Mouse (Mus musculus): Measurements from ENCODE around the gene Fuca1. TPM values are rescaled to one million over a fixed set of nuclear protein-coding genes. Genes with fewer than 3 reads are reported as not detected.

Fuca1 gene
- polyA plus RNA-seq, 1 experiment = 41.7 TPM

- DNase-seq (ENCODE audit: low read depth) = no peak
- TF ChIP-seq CTCF (IDR thresholded peaks at IDR 0.05; ENCODE audit: borderline replicate concordance, extremely low read depth, insufficient read depth, insufficient read length) (no peak), POLR2A (IDR thresholded peaks at IDR 0.05; ENCODE audit: borderline replicate concordance, extremely low read depth, insufficient read depth, insufficient read length, poor library complexity, severe bottlenecking) (no peak)
Observed at GRCm38 (mm10) chr4:135879021-135879420, 41.5 kb upstream of the Fuca1 start.

GRCm38 (mm10) chr4:135880018-135880417 is 40.5 kb upstream of the Fuca1 start:
- no peak for TF ChIP-seq CTCF (IDR thresholded peaks at IDR 0.05; ENCODE audit: borderline replicate concordance, extremely low read depth, insufficient read depth, insufficient read length)
- TF ChIP-seq POLR2A (IDR thresholded peaks at IDR 0.05; ENCODE audit: borderline replicate concordance, extremely low read depth, insufficient read depth, insufficient read length, poor library complexity, severe bottlenecking) = no peak
- no peak for DNase-seq (ENCODE audit: low read depth)

DNA sequence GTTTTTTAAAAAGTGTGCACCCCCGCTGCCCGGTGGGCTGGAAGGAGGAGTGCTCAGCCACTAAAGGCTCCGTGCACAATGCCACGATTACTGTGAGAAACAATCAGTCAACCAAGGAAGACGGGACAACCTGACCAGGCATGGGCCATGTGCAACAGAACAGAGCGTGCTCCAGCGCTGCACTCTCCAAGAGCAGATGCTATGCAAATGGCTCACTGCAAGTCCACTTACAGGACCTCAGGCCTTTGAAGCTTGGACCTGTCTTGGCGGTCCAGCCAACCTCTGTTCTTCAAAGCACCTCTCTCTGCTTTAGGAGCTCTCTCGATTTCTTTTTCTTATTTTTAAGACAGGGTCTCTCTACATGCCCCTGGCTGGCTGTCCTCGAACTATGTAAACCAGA is 40.0 kb upstream of the Fuca1 start:
- TF ChIP-seq POLR2A (IDR thresholded peaks at IDR 0.05; ENCODE audit: borderline replicate concordance, extremely low read depth, insufficient read depth, insufficient read length, poor library complexity, severe bottlenecking) (no peak), CTCF (IDR thresholded peaks at IDR 0.05; ENCODE audit: borderline replicate concordance, extremely low read depth, insufficient read depth, insufficient read length) (no peak)
- no peak for DNase-seq (ENCODE audit: low read depth)

DNA sequence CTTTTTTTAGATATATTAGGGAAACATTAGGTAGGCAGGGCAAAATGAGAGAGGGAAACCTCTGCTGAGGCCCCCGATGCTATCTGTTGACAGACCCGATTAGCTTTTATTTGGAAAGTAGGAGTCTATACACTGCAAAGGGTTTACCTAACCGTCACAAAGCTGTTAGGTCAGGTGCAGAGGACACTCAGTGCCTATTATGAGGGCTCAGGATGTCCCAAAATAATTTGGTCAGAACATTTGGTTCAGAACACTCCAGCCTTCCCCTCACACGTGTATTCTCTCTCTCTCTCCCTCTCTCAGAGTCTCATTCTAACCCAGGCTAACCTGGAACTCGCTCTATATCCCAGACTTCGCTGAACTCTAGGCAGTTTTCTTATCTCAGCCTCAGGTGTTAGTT is 38.5 kb upstream of the Fuca1 start:
- DNase-seq (ENCODE audit: low read depth) = no peak
- no peak for TF ChIP-seq POLR2A (IDR thresholded peaks at IDR 0.05; ENCODE audit: borderline replicate concordance, extremely low read depth, insufficient read depth, insufficient read length, poor library complexity, severe bottlenecking)
- TF ChIP-seq CTCF (IDR thresholded peaks at IDR 0.05; ENCODE audit: borderline replicate concordance, extremely low read depth, insufficient read depth, insufficient read length) = no peak

DNA sequence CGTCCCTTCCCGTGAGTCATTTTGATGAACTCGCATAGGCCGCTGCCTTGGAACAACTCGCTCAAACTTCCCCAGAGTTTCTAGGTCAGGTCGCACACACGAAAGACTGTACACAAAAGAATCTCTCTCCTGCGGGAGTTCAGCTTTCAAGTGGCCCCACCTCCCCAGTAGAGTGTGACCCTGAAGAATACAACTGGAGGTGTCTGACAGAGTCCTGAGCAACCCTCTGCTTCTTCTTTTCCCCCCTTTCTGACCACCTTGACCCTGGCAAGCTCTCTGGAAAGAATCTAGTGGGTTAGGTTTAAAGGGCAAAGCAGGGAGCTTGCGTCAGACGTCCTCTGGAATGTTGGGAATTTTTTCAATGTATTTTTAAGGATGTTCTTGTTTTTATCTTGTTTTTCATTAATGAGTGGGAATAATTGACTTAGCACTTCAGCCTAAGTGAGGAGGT is 37.1 kb upstream of the Fuca1 start:
- DNase-seq (ENCODE audit: low read depth) = no peak
- no peak for TF ChIP-seq CTCF (IDR thresholded peaks at IDR 0.05; ENCODE audit: borderline replicate concordance, extremely low read depth, insufficient read depth, insufficient read length)
- no peak for TF ChIP-seq POLR2A (IDR thresholded peaks at IDR 0.05; ENCODE audit: borderline replicate concordance, extremely low read depth, insufficient read depth, insufficient read length, poor library complexity, severe bottlenecking)

DNA sequence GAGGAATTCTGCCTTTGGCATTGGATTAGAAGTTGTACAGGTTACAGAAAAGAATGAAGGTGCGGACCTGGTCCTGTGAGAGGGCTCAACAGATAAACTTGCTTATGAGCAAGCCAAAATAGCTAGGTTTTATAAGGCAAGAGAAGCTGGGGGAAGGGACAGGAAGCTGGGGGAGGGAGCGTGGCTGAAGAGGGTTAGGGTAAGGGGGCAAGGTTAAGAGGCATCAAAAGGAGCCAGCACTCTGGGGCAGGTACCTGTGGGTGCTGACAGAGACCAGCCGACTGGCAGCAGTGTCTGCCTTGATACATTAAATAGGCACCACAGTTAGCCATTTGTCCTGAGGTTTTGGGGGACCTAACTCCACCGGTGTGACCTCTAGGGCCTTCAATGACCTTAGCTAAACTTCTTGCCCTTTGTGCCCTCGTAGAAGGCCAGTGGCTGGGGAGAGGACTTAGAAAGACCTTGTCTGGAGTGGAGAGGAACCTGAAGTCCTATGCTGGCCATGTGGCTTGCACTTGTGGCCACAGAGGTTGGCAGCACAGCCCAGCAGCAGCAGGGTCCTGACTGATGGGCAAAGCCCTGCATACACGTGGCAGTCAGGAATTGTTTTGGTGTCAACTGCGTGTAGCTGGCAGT is 36.5 kb upstream of the Fuca1 start:
- DNase-seq (ENCODE audit: low read depth) = no peak
- TF ChIP-seq POLR2A (IDR thresholded peaks at IDR 0.05; ENCODE audit: borderline replicate concordance, extremely low read depth, insufficient read depth, insufficient read length, poor library complexity, severe bottlenecking) (no peak), CTCF (IDR thresholded peaks at IDR 0.05; ENCODE audit: borderline replicate concordance, extremely low read depth, insufficient read depth, insufficient read length) (no peak)

GRCm38 (mm10) chr4:135884531-135884930 is 36.0 kb upstream of the Fuca1 start:
- no peak for DNase-seq (ENCODE audit: low read depth)
- TF ChIP-seq CTCF (IDR thresholded peaks at IDR 0.05; ENCODE audit: borderline replicate concordance, extremely low read depth, insufficient read depth, insufficient read length) (no peak), POLR2A (IDR thresholded peaks at IDR 0.05; ENCODE audit: borderline replicate concordance, extremely low read depth, insufficient read depth, insufficient read length, poor library complexity, severe bottlenecking) (no peak)

DNA sequence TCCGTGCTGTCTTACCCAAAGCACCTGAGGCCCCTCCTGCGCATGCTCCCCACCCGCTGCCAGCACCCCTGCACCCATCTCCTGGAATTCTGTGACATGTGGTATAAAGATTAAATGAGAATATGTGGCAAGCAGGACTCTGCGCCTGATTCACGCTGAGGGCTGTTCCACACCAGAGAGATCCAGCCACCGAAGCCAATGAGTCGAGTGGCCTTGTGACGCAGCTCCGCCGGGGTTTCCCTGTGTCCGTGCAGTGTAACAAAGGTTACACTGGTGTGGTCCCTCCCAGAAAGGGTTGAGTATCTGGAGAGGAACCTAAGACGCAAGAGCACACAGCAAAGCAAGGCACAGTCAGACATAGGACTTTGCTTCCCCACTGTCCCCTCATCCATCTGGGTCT is 34.9 kb upstream of the Fuca1 start:
- no peak for TF ChIP-seq CTCF (IDR thresholded peaks at IDR 0.05; ENCODE audit: borderline replicate concordance, extremely low read depth, insufficient read depth, insufficient read length)
- TF ChIP-seq POLR2A (IDR thresholded peaks at IDR 0.05; ENCODE audit: borderline replicate concordance, extremely low read depth, insufficient read depth, insufficient read length, poor library complexity, severe bottlenecking) = no peak
- DNase-seq (ENCODE audit: low read depth) = no peak

DNA sequence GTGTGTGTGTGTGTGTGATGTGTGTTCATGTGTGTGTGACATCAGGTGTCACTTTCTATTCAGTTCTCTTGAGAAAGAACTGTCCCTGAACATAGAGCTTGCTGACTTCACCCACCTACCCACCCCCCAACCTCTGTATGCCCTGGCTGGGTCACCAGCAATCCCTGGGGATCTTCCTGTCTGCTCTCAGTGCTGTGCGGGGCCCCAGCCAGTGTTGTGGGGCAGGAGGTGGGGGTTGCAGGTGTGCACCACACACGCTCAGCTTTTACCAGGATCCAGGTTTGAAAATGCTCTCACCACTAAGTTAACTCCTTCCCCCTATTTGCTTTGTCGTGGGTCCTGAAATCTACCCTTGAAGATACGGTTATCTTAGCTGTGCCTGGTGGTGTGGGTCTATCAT is 34.4 kb upstream of the Fuca1 start:
- TF ChIP-seq CTCF (IDR thresholded peaks at IDR 0.05; ENCODE audit: borderline replicate concordance, extremely low read depth, insufficient read depth, insufficient read length) (no peak), POLR2A (IDR thresholded peaks at IDR 0.05; ENCODE audit: borderline replicate concordance, extremely low read depth, insufficient read depth, insufficient read length, poor library complexity, severe bottlenecking) (no peak)
- no peak for DNase-seq (ENCODE audit: low read depth)

GRCm38 (mm10) chr4:135888448-135889057 is 32.0 kb upstream of the Fuca1 start:
- TF ChIP-seq CTCF (IDR thresholded peaks at IDR 0.05; ENCODE audit: borderline replicate concordance, extremely low read depth, insufficient read depth, insufficient read length) = no peak
- TF ChIP-seq POLR2A (IDR thresholded peaks at IDR 0.05; ENCODE audit: borderline replicate concordance, extremely low read depth, insufficient read depth, insufficient read length, poor library complexity, severe bottlenecking) = no peak
- no peak for DNase-seq (ENCODE audit: low read depth)

DNA sequence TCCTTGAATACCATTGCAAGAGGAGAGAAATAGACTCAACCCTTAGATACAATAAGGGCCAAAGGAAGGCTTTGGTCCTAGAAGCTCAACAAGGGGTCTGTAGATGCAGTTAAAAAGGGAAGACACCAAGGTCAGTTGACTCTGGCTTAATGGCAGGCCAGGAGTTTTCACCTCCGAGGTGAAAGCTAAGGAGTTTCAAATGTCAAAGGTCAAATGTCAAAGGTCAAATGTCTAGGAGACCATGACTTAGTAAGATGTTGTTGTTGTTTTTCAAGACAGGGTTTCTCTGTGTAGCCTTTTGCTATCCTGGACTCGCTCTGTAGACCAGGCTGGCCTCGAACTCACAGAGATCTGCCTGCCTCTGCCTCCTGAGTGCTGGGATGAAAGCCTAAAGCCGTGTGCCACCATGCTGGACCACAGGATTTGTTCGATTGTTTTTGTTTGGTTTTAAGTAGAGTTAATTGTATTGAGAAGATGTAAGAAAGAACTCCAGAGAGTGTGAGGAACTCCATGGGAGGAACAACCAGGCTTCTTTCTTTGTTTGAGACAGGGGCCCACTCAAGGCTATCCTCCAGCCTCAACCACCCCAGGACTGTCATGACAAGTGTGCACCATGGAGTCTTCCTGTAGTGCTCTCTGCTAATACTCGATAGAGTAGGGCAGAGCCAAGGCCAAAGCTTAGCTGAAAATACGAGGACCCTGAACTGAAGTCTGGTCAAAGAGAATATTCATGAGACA is 31.2 kb upstream of the Fuca1 start:
- no peak for TF ChIP-seq POLR2A (IDR thresholded peaks at IDR 0.05; ENCODE audit: borderline replicate concordance, extremely low read depth, insufficient read depth, insufficient read length, poor library complexity, severe bottlenecking)
- TF ChIP-seq CTCF (IDR thresholded peaks at IDR 0.05; ENCODE audit: borderline replicate concordance, extremely low read depth, insufficient read depth, insufficient read length) = no peak
- DNase-seq (ENCODE audit: low read depth) = no peak
